Mouse (Mus musculus): ENCODE measurements around the gene Pou6f2.

Pou6f2 gene

GRCm38 (mm10) chr13:18218566-18219234 lies 178.8 kb downstream of the Pou6f2 start:
- peak; percentile 56 for DNase-seq (ENCODE audit: low read depth, low spot score)

GRCm38 (mm10) chr13:18211242-18211641 lies 186.2 kb downstream of the Pou6f2 start:
- no peak for DNase-seq (ENCODE audit: low read depth, low spot score)

- peak; percentile 70 for DNase-seq (ENCODE audit: low read depth, low spot score)
Measured at GRCm38 (mm10) chr13:18204476-18205250, 192.8 kb downstream of the Pou6f2 start.

- DNase-seq (ENCODE audit: low read depth, low spot score): peak; percentile 30
Measured at GRCm38 (mm10) chr13:18174003-18174402, 223.5 kb downstream of the Pou6f2 start.

- DNase-seq (ENCODE audit: low read depth, low spot score): no peak
Measured at GRCm38 (mm10) chr13:18173021-18173420, 224.5 kb downstream of the Pou6f2 start.

GRCm38 (mm10) chr13:18172334-18172733 lies 225.2 kb downstream of the Pou6f2 start:
- DNase-seq (ENCODE audit: low read depth, low spot score): no peak

GRCm38 (mm10) chr13:18164182-18164581 lies 233.3 kb downstream of the Pou6f2 start:
- DNase-seq (ENCODE audit: low read depth, low spot score): no peak

GRCm38 (mm10) chr13:18160566-18160965 lies 236.9 kb downstream of the Pou6f2 start:
- DNase-seq (ENCODE audit: low read depth, low spot score): no peak

- no peak for DNase-seq (ENCODE audit: low read depth, low spot score)
Measured at GRCm38 (mm10) chr13:18153949-18154582, 243.4 kb downstream of the Pou6f2 start.

- DNase-seq (ENCODE audit: low read depth, low spot score): no peak
Measured at GRCm38 (mm10) chr13:18133646-18134045, 263.8 kb downstream of the Pou6f2 start.

- no peak for DNase-seq (ENCODE audit: low read depth, low spot score)
Measured at GRCm38 (mm10) chr13:18133193-18133592, 264.3 kb downstream of the Pou6f2 start.

- no peak for DNase-seq (ENCODE audit: low read depth, low spot score)
Measured at GRCm38 (mm10) chr13:18131324-18131723, 266.2 kb downstream of the Pou6f2 start.

- DNase-seq (ENCODE audit: low read depth, low spot score): peak; percentile 15
Measured at GRCm38 (mm10) chr13:18129697-18130096, 267.8 kb downstream of the Pou6f2 start.

- DNase-seq (ENCODE audit: low read depth, low spot score): no peak
Measured at GRCm38 (mm10) chr13:18128826-18129225, 268.7 kb downstream of the Pou6f2 start.

GRCm38 (mm10) chr13:18128053-18128452 lies 269.4 kb downstream of the Pou6f2 start:
- no peak for DNase-seq (ENCODE audit: low read depth, low spot score)

GRCm38 (mm10) chr13:18126111-18126510 lies 271.4 kb downstream of the Pou6f2 start:
- DNase-seq (ENCODE audit: low read depth, low spot score): no peak

- no peak for DNase-seq (ENCODE audit: low read depth, low spot score)
Measured at GRCm38 (mm10) chr13:18125226-18126000, 272.1 kb downstream of the Pou6f2 start.

- peak; percentile 53 for DNase-seq (ENCODE audit: low read depth, low spot score)
Measured at GRCm38 (mm10) chr13:18124368-18124767, 273.1 kb downstream of the Pou6f2 start.

GRCm38 (mm10) chr13:18120406-18120805 lies 277.1 kb downstream of the Pou6f2 start:
- DNase-seq (ENCODE audit: low read depth, low spot score): no peak

GRCm38 (mm10) chr13:18081443-18082119 lies 315.9 kb downstream of the Pou6f2 start:
- DNase-seq (ENCODE audit: low read depth, low spot score): no peak

Data from mesoderm, embryonic 11.5 days (tissue).